Mouse (Mus musculus) adrenal gland, adult 8-10 months (tissue): ENCODE measurements around the gene Ddr2. TPM values are rescaled to one million over a fixed set of nuclear protein-coding genes. Genes with fewer than 3 reads are reported as not detected.

Experiments
- DNase-seq: peaks from one replicate; pipeline ENCODE4 v3.0.0; 2022
- total RNA-seq, 4 experiments: library from RNA; stranded (reverse); gene quantifications; 2 replicates each; pipeline ENCODE4 v1.2.4; 2022

Ddr2 gene
- total RNA-seq, 4 experiments from 2014 or later = 13.9 to 30.8 (median 20.4) TPM

DNA sequence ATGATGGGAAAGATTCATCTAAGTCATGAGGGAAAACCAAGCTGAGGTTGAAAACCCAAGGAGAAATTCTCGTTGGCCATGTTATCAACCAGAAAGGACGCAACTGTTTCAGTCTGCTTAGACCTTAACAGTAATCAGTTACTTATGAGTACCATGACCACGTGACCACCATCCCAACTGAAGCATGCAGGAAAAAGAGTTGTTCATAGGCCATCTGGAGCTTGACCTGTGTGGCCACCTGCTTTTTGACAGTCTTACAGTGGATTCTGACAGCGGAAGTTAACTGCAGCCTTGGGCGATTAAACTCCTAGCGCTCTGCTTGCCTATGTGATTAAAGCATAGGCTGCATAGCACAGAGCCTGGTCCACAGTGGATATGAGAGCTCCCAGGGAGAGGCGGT is 23.9 kb downstream of the Ddr2 start:
- no peak for DNase-seq

DNA sequence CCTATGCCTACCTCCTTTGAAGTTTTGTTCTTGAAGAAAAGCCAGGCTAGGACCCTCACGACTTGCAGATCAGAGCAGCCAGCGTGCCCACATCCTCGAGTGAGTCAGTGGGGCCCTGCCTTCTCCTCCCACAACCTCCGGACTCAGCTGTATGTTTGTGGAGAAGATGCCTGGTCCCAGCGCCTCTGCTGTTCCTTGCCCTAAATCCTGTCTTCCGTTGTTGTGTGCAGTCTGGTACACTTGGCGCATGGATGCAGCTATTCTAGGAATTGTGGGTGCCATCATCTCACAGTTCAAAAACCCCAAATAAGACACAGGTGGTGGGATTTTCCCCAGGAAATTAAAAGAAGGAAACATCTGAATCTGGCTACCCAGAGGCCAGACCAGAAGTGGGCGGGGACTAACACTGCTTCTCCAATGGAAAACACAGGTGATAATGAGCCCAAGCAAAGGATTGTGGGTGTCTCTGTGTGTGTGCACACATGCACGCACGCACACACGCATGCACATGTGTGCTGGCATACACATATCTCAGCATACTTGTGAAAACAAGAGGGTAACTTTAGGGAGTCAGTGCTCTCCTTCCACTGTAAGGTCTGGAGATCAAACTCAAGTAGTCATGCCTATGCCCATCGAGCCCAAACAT is 26.3 kb downstream of the Ddr2 start:
- DNase-seq = no peak

DNA sequence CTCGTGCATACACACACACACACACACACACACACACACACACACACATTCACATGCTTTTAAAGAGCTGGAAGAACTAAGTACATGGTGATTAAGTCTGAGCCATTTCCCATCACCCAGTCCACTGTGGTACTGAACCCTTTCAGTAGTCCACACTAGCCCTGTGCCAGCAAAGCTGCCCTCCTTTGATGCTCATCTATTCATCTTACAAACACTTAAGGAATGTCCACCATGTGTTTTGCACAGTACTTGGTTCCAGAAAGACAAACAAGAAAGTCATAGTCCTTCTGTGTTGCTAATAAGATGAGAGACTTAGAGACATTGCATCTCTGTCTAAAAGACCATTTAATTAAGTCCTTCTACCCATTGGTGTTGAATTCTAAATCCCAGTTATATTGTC is 29.7 kb downstream of the Ddr2 start:
- DNase-seq = no peak

DNA sequence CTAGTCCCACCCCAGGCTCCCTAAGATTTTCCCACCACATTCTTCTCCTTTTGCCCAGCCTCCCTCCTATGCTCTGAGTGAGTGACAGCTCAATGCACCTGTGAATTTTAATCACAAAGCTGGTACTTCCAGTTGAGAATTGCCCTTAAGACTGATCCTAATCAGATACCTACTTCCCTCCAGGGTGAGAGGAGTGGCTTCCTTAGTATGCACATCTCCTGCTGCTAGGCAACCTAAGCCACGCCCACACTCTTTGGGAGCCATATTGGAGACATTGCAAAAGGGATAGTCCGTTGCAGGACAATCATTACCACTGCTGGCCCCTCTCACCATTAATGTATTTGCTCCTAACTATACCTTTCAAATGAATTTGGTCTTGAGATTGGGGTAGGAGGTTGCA is 31.1 kb downstream of the Ddr2 start:
- no peak for DNase-seq

DNA sequence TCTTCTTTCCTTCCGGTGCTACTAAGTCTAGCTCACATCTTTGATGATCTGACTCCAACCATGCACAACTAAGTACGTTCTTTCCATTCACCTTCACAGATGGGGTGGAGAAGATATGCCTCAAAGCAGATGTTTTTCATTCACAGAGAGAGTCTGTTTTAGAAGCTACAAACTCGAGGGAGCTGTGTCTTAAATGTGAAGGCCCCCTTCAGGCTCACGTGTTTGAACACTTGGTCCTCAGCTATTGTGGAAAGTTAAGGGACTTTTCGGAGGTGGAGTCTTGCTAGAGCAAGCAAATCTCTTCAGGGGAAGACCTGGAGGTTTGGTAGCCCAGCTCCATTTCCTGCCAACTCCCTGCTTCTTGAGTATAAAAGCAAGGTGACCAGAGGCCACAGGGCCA is 34.2 kb downstream of the Ddr2 start:
- DNase-seq = no peak

- DNase-seq = no peak
These were observed 36.8 kb downstream of the Ddr2 start for GRCm38 (mm10) chr1:170073768-170074167.

DNA sequence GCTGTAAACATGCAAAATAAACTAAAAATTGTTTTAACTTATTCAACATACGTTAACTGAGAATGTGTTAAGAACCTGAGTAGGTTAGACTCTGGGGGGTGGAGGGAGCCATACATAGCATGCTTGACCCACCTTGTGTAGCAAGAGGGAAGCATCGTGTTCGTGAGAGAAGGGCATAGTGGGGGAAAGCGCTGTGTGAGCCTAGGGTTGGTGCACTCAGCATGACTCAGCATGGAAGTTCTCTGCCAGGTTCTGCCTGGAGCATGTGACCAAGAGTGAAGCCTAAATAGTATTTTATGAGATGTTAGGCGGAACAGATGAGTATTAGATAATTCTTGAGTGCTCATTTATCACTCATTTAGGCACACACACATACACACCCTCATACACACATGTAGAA is 41.4 kb downstream of the Ddr2 start:
- no peak for DNase-seq

DNA sequence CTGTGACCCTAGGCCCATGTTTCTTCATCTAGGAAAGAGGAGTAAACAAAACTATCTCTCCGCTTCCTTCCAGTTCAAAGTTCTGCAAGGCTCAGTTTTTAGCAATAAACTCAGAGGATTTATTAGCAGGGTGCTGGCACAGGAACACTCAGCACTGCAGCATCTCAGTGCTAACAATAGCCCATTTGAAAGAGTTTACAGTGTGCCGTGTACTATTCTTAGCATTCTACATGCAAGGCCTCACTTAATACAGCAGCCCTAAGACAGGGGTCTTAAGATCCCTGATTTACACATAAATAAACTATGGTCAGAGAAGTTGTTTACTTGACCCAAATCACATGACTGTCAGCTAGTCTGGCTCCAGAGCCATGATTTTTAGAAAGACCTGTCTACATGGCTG is 44.6 kb downstream of the Ddr2 start:
- no peak for DNase-seq

DNA sequence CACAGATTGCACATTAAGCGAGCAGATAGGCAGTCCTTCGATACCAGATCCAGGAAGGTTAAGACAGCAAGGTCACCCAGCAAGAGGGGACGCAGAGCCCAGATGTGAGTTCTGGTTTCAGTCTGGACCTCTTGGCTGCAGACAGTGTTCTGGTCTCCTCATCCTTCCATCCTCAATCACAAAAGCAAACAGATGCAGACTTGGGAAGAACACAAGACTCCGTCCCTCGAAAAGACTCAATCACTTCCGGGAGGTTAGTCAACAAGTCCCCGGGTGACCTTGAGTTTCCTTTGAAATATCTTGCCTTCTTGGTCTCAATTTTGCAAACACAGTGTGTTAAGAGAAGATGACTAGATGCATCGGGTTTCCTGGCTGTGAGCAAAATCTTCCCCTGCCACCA is 45.6 kb downstream of the Ddr2 start:
- no peak for DNase-seq

DNA sequence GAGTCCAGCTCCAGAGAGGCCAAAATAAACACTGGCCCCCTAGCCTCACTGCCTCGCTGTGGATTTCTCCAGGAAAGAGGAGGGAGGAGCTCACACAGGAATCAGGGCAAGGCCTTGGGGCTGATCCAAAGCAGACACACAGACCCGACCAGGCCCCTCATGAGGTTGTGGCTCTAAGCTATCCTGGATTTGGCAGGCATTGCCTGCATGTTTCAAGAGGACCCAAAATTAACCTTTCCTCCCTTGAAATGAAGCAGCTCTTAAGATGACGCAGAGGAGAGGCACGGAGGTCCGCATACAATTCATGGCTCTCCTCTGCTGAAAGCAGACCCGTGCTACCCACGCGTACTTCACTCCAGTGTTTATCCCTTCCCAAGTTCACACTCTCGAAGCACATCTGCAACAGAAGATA is 46.5 kb downstream of the Ddr2 start:
- no peak for DNase-seq

DNA sequence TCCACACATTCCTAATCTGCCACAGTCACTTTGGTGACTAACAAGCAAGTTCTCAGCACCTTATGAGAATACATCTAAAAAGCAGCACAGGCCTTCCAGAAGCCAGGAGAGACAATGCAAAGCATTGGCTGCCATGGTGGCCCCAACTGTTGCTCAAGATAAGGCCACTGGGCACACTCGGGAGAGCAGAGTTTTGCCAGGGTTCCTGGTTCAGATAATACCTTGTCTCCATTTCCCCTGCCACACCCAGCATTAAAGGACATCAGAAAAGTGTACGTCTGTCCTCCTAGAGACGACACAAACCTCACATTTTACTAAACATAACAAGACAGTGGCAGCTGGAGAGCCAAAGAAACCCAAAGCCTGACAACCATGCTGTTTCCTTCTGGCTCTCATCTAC is 50.3 kb downstream of the Ddr2 start:
- DNase-seq = no peak

- no peak for DNase-seq
These were observed 51.2 kb downstream of the Ddr2 start for GRCm38 (mm10) chr1:170059347-170059746.

DNA sequence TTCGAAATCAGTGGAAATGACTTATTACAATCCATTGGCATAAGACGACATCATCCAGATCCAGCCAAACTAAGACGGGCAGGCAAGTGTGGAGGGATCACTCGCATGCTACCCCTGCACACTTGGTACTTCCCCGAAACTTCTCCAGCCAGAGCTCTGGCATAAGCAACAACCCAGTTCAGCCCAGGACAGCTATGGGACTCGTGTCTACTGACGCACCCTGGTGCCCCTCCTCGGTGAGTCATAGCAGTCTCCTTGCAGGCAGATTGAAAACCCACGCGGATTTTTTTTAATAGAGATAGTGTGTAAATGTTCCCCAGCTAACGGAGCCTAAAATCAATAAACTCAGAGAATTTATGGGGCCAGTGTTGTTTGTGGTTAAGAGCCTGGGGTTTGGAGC is 52.5 kb downstream of the Ddr2 start:
- no peak for DNase-seq

DNA sequence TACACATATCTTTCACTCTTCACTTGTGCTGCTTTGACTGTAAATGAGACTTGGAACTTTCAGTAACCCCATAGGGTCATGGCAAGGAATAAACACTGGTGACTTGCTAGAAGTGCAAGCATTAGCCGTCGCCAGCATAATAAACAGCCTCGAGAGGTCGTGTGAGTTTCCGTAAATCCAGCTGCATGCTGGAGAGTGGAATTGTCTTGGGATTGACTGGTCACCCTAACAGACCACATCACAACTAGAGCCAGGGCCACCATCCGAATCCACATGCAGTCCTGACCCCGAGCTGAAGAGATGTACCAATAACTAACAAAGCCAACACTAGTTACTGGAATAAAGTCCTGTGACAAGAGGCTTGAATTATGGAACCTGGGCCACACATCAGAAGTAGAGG is 53.0 kb downstream of the Ddr2 start:
- no peak for DNase-seq

GRCm38 (mm10) chr1:170056921-170057320 is 53.6 kb downstream of the Ddr2 start:
- no peak for DNase-seq

DNA sequence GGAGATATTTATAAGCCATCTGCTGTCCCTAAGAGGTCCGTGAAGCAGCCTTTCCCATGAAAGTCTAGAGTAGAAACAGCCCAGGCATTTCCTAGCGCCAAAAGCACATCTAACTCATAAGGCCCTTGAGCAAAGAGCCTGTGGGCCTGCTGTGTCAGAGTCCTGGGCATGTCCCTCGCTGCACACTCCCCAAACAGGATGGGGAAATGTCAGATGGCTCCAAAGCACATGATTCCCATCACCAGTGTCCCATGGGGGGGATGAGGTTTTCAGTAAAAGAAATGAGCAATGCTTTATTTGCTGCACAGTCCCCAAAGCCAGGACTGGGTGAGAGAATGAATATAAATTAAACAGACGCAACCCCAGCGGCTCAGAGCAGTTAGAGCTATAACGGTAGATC is 54.3 kb downstream of the Ddr2 start:
- no peak for DNase-seq

DNA sequence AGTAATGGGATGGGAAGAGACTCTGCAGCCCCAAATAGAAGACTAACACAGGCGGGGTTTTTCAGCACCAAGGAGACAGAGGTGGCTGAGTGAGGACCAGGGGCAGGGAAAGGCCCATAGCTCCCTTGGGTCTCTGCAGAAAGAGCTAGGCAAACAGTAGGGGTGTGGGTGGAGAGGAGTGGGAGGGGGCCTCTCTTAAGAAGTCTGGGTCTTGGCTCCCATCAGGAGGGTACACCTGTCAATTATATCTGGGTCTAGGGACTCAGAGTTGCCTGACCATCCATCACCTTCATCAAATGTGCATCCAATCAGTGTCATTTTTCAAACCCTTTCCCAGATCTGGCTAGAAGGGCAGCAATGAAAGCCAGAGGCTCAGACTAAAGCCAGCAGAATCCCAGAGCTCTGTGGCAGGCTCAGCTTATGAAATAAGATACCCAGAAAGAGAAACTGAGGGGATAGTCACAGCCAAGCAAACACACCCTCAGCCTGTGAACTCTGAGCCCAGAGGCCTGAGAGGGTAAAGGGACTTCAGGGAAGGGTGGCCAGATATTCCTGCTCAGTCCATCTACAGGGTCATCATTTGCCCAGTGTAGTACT is 58.0 kb downstream of the Ddr2 start:
- DNase-seq = no peak

GRCm38 (mm10) chr1:170051631-170052177 is 58.9 kb downstream of the Ddr2 start:
- no peak for DNase-seq

- DNase-seq = no peak
These were observed 62.1 kb downstream of the Ddr2 start for GRCm38 (mm10) chr1:170048434-170048833.

GRCm38 (mm10) chr1:170044726-170045471 is 65.7 kb downstream of the Ddr2 start:
- no peak for DNase-seq

DNA sequence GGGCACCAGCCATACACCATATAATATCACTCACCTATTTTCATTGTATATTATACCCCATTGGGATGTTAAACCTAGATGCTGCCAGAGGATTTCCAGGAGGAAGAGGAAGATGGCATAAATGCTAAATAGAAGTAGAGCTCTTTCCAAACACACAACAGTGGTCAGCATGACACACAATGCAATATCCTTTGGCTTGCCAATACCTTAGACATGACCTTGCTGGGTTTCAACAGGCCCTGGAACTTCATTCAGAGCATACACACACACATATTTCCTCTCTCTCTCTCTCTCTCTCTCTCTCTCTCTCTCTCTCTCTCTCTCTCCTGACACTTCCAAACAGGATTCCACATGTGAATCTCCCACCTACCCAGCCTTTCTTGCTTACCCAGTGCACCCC is 66.8 kb downstream of the Ddr2 start:
- no peak for DNase-seq

DNA sequence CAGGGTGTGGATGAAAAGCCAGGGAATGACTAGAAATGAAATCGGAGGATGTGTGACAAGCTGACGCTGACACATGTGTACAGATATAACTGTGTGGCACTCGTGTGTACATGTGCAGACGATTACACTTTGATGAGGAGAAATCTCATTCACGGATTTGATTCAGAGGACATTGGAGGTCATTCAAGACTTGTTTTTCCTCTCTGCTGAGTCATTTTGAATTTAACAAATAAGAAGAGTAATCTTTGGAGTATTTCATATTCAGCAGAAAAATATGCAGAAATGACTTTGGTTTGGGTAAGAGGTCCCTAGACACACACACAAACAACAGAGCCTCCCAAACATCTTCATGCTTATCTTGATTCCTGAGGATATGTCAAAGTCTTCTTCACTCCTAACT is 67.6 kb downstream of the Ddr2 start:
- no peak for DNase-seq

- DNase-seq = no peak
These were observed 71.2 kb downstream of the Ddr2 start for GRCm38 (mm10) chr1:170039402-170039801.

DNA sequence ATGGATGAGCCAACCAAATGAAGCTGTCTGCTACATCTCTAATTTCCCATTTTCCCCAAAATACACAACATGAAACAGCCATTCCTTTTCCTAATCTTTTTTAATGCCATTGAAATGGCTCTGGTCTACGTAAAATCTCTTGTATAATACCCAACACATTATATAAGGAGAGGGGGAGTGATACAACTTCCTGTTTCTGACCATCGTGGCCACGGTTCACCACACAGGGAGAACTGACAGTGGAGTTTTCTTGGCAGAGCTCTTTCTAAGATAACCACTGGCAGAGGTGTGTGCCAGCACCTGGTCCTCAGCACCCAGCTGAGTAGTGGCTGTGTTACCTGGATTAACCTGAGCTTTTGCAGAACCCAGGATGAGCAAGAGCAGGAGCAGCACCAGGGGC is 75.0 kb downstream of the Ddr2 start:
- DNase-seq = no peak
